Mouse (Mus musculus): ENCODE data around the gene Cd80. TPM values are rescaled to one million over a fixed set of nuclear protein-coding genes. Genes with fewer than 3 reads are reported as not detected.

Cd80 gene
- total RNA-seq (2012; rRNA removed) (43.6 and 46.2 TPM in 2 replicates), total RNA-seq (2014; rRNA removed) (54.3 and 57.8 TPM in 2 replicates), polyA plus RNA-seq (2012; ENCODE audit: insufficient read length, low read depth) (37.0 and 39.5 TPM in 2 replicates)

DNA sequence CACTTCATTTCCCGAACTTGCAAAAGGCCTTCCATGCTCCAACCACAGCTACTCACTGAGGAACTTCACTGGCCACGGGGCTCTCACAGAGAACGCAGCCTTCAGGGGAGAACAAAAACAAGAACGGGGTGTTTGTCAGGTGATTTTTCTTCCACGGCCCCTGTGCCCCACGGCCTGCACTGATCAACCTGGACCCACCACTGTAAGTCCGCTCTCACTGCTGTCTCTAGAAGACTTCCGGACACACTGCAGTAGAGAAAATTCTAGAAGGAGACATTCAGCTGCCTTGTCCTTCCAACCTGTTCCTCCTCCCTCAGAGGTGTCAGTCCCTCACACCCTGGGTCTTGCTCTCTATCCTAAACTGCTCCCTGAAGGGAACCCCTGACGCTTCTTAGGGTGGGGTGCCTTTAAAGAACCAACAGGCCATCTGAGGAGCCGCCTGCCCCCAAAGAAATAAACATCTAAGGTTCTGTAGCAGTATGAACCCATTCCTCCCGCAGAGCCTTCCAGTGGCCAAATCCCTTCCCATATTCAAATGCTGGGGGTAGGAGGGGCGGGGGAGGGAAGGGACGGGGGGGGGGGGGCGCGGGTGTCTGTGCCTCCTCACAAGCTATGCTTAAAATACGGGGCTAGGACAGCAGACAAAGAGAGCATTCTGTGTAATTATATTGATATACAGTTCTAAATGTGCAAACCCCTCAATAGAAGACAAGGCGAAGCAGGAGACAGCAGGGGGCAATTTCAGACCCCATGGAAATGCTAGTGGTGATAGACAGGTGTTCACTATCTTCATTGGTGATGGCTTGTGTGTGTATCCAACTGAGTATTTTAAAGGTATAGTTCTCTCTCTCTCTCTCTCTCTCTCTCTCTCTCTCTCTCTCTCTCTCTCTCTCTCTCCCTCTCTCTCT lies at the start of gene Cd80:
Gene Cd80 (plus strand): TSS at position 51 of the 908 bp plus-strand sequence.
- DNase-seq (ENCODE audit: extremely low read depth) = no peak
- dilution Hi-C loops (cut with MboI; ENCODE audit: extremely low pct_ligation_motif_present, extremely low pct_unique_long_range_greater_than_20kb, low sequenced_read_pairs) = no loop called here
- TF ChIP-seq MAX (IDR thresholded peaks at IDR 0.05; ENCODE audit: low read length) (no peak; the same call in 1 of the 2 replicates), BHLHE40 (IDR thresholded peaks at IDR 0.05; ENCODE audit: low read depth, low read length) (0 out of 2 replicates have a peak, but pooled peaks have one; percentile 1), MYC (IDR thresholded peaks at IDR 0.05; ENCODE audit: low read depth, low read length) (0 out of 2 replicates have a peak, but pooled peaks have one; percentile 46), ZNF384 (IDR thresholded peaks at IDR 0.05; ENCODE audit: low read depth, low read length) (no peak), MAFK (IDR thresholded peaks at IDR 0.05; ENCODE audit: insufficient replicate concordance, low read length) (no peak), JUND (conservative IDR thresholded peaks at IDR 0.05; ENCODE audit: low read depth, low read length) (0 out of 2 replicates have a peak, but pooled peaks have one; percentile 45), MAZ (IDR thresholded peaks at IDR 0.05; ENCODE audit: low read depth, low read length) (peak; percentile 88), MEF2A (IDR thresholded peaks at IDR 0.05; ENCODE audit: borderline replicate concordance, low read depth, low read length) (no peak; the same call in 1 of the 2 replicates), CHD2 (IDR thresholded peaks at IDR 0.05; ENCODE audit: low read length) (no peak; the same call in 1 of the 2 replicates), CTCF (conservative IDR thresholded peaks at IDR 0.05 in 1 of 2, IDR thresholded peaks at IDR 0.05 in 1 of 2; ENCODE audit: low read depth in 2 of 2, low read length in 2 of 2) (no peak), RCOR1 (conservative IDR thresholded peaks at IDR 0.05; ENCODE audit: low read depth, low read length) (0 out of 2 replicates have a peak, but pooled peaks have one; percentile 32), ETS1 (conservative IDR thresholded peaks at IDR 0.05; ENCODE audit: low read depth, low read length) (peak; percentile 31; the same call in 1 of the 2 replicates), HCFC1 (IDR thresholded peaks at IDR 0.05; ENCODE audit: low read depth, low read length) (peak; percentile 30; the same call in 1 of the 2 replicates), ZKSCAN1 (IDR thresholded peaks at IDR 0.05; ENCODE audit: borderline replicate concordance, low read depth, low read length) (no peak), SIN3A (IDR thresholded peaks at IDR 0.05; ENCODE audit: low read length) (peak; percentile 73), JUN (IDR thresholded peaks at IDR 0.05; ENCODE audit: insufficient read depth, low read depth, low read length) (no peak), TCF12 (IDR thresholded peaks at IDR 0.05; ENCODE audit: low read depth, low read length) (peak; percentile 51), ZMIZ1 (IDR thresholded peaks at IDR 0.05; ENCODE audit: low read depth, low read length) (peak; percentile 78), POLR2AphosphoS2 (IDR thresholded peaks at IDR 0.05; ENCODE audit: low read depth, low read length) (no peak; the same call in 1 of the 2 replicates), UBTF (IDR thresholded peaks at IDR 0.05; ENCODE audit: low read depth, low read length) (no peak), TBP (conservative IDR thresholded peaks at IDR 0.05; ENCODE audit: low read depth, low read length) (no peak), NELFE (IDR thresholded peaks at IDR 0.05; ENCODE audit: low read depth, low read length) (peak; percentile 42; the same call in 1 of the 2 replicates), PAX5 (IDR thresholded peaks at IDR 0.05; ENCODE audit: low read length) (no peak), E2F4 (IDR thresholded peaks at IDR 0.05; ENCODE audit: insufficient replicate concordance, low read depth, low read length) (no peak), MXI1 (IDR thresholded peaks at IDR 0.05; ENCODE audit: low read depth, low read length) (peak; percentile 65), EP300 (IDR thresholded peaks at IDR 0.05; ENCODE audit: low read length) (peak; percentile 42; the same call in 1 of the 2 replicates), CHD1 (IDR thresholded peaks at IDR 0.05; ENCODE audit: low read depth, low read length) (no peak; the same call in 1 of the 2 replicates), USF1 (IDR thresholded peaks at IDR 0.05; ENCODE audit: low read depth, low read length) (no peak), ELF1 (IDR thresholded peaks at IDR 0.05; ENCODE audit: low read depth, low read length) (peak; percentile 64), POLR2A (IDR thresholded peaks at IDR 0.05; ENCODE audit: low read depth, low read length) (peak; percentile 67), IRF4 (IDR thresholded peaks at IDR 0.05; ENCODE audit: low read depth, low read length) (0 out of 2 replicates have a peak, but pooled peaks have one; percentile 24)
- H3K27me3 ChIP-seq (replicated peaks) = no peaks in the 10 kb centered on the region
- in situ Hi-C loops (cut with MboI; ENCODE audit: low pct_ligation_motif_present, low pct_unique_long_range_greater_than_20kb, low sequenced_read_pairs) = no loop called here
- H3K36me3 ChIP-seq (replicated peaks in 1 of 2; ENCODE audit: control insufficient read depth in 1 of 2, insufficient read depth in 1 of 2, low read length in 1 of 2) = peaks cover 0 to 3% of the 10 kb centered on the region in 2 experiments
- H3K27ac ChIP-seq (ENCODE audit: insufficient read depth, low read depth) = peak within 1 kb of the TSS; percentile 97
- H3K4me3 ChIP-seq (replicated peaks in 1 of 3; ENCODE audit: low read depth in 2 of 3, low read length in 2 of 3, poor library complexity in 1 of 3) = peak within 1 kb of the TSS; percentile 57 to 98 (median 83)
- H3K9ac ChIP-seq (ENCODE audit: insufficient read depth, low read depth) = peak within 1 kb of the TSS; percentile 97
- no peaks in the 10 kb centered on the region for H3K9me3 ChIP-seq (replicated peaks; ENCODE audit: low read length)
- H3K4me1 ChIP-seq (ENCODE audit: control insufficient read depth in 1 of 2, insufficient read depth in 2 of 2) = peaks cover under 1 to 20% of the 10 kb centered on the region in 2 experiments; a peak in 2 of 4 replicates
- peak within 1 kb of the TSS; percentile 85 for H3K4me2 ChIP-seq (ENCODE audit: insufficient read depth, low read depth, poor library complexity, severe bottlenecking)
- peaks cover 69% of the 10 kb centered on the region for H3K79me2 ChIP-seq (replicated peaks; ENCODE audit: control insufficient read depth, extremely low read depth, insufficient read depth, poor library complexity, severe bottlenecking)
